Mouse (Mus musculus) MEL (cell line): ENCODE data around the gene Mfsd9. TPM values are rescaled to one million over a fixed set of nuclear protein-coding genes. Genes with fewer than 3 reads are reported as not detected.

Experiments
- DNase-seq: peaks from one replicate; pipeline ENCODE4 v3.0.0; 2011; ENCODE audit warnings: low read depth, low spot score
- H3K27ac ChIP-seq: 2 replicates; pipeline ENCODE4 v1.5.1; 2012; ENCODE audit warnings: low read depth, mild to moderate bottlenecking, control low read depth, low read length, moderate library complexity; ENCODE audit not compliant: control insufficient read depth
- H3K27me3 ChIP-seq, 2 experiments: fragments of 150-350 bp in 1 of 2; sonication (generic) in 1 of 2; 2 replicates each; pipeline ENCODE4 v1.6.1; 2012; ENCODE audit warnings: low read length in 2 of 2, mild to moderate bottlenecking in 2 of 2, improper control_type of control experiment in 1 of 2, moderate library complexity in 1 of 2; ENCODE audit not compliant: insufficient read depth in 2 of 2, control insufficient read depth in 1 of 2
- H3K36me3 ChIP-seq, 2 experiments: 2 replicates each; pipeline ENCODE4 v1.6.1; 2012 to 2014; ENCODE audit warnings: low read length in 2 of 2, improper control_type of control experiment in 1 of 2, inconsistent platforms in 1 of 2, mild to moderate bottlenecking in 1 of 2; ENCODE audit not compliant: insufficient read depth in 2 of 2, control insufficient read depth in 1 of 2
- H3K4me1 ChIP-seq, 2 experiments: fragments of 150-350 bp in 1 of 2; sonication (generic) in 1 of 2; 2 replicates each; pipeline ENCODE4 v1.6.1; 2012; ENCODE audit warnings: low read length in 2 of 2, improper control_type of control experiment in 1 of 2, mild to moderate bottlenecking in 1 of 2; ENCODE audit not compliant: insufficient read depth in 2 of 2, control insufficient read depth in 1 of 2
- H3K4me3 ChIP-seq, 2 experiments: fragments of 150-350 bp in 1 of 2; sonication (generic) in 1 of 2; 2 replicates each; pipeline ENCODE4 v1.5.1; 2012; ENCODE audit warnings: low read depth in 2 of 2, low read length in 2 of 2, mild to moderate bottlenecking in 2 of 2, moderate library complexity in 2 of 2, control low read depth in 1 of 2, improper control_type of control experiment in 1 of 2; ENCODE audit not compliant: control insufficient read depth in 1 of 2, insufficient read depth in 1 of 2
- H3K79me2 ChIP-seq: 2 replicates; pipeline ENCODE4 v1.6.1; 2012; ENCODE audit warnings: mild to moderate bottlenecking, low read length, moderate library complexity; ENCODE audit not compliant: control insufficient read depth, poor library complexity, insufficient read depth
- H3K9ac ChIP-seq: 2 replicates; pipeline ENCODE4 v1.6.1; 2012; ENCODE audit warnings: low read depth, mild to moderate bottlenecking, control low read depth, low read length, moderate library complexity; ENCODE audit not compliant: control insufficient read depth, poor library complexity, severe bottlenecking
- H3K9me3 ChIP-seq: fragments of 150-350 bp; sonication (generic); replicated peaks from 2 replicates; pipeline ENCODE4 v1.6.1; 2012; ENCODE audit warnings: mild to moderate bottlenecking, low read length, improper control_type of control experiment, moderate library complexity; ENCODE audit not compliant: insufficient read depth
- BHLHE40 ChIP-seq: IDR thresholded peaks from 2 replicates; pipeline ENCODE4 v1.6.1; 2012; ENCODE audit warnings: low read depth, mild to moderate bottlenecking, inconsistent platforms, low read length, improper control_type of control experiment, borderline replicate concordance
- E2F4 ChIP-seq: IDR thresholded peaks from 2 replicates; pipeline ENCODE4 v1.6.1; 2011; ENCODE audit warnings: low read depth, low read length, improper control_type of control experiment, borderline replicate concordance
- ELF1 ChIP-seq: IDR thresholded peaks from 2 replicates; pipeline ENCODE4 v1.6.1; 2014; ENCODE audit warnings: low read depth, mild to moderate bottlenecking, inconsistent platforms, low read length, improper control_type of control experiment, moderate library complexity
- EP300 ChIP-seq, 2 experiments: IDR thresholded peaks; 2 replicates each; pipeline ENCODE4 v1.6.1; 2011; ENCODE audit warnings: improper control_type of control experiment in 2 of 2, low read length in 2 of 2, low read depth in 1 of 2, mild to moderate bottlenecking in 1 of 2
- GABPA ChIP-seq: IDR thresholded peaks from 2 replicates; pipeline ENCODE4 v1.6.1; 2012; ENCODE audit warnings: low read depth, mild to moderate bottlenecking, inconsistent platforms, low read length, improper control_type of control experiment, moderate library complexity
- JUND ChIP-seq: IDR thresholded peaks from 2 replicates; pipeline ENCODE4 v1.6.1; 2011; ENCODE audit warnings: low read depth, mild to moderate bottlenecking, improper control_type of control experiment, low read length
- KAT2A ChIP-seq: conservative IDR thresholded peaks from 2 replicates; pipeline ENCODE4 v1.6.1; 2012; ENCODE audit warnings: low read depth, low read length, improper control_type of control experiment, inconsistent platforms
- MAX ChIP-seq: IDR thresholded peaks from 2 replicates; pipeline ENCODE4 v1.6.1; 2011; ENCODE audit warnings: low read length, improper control_type of control experiment
- MAZ ChIP-seq: IDR thresholded peaks from 2 replicates; pipeline ENCODE4 v1.6.1; 2012; ENCODE audit warnings: low read depth, mild to moderate bottlenecking, inconsistent platforms, low read length, improper control_type of control experiment
- MYC ChIP-seq: IDR thresholded peaks from 2 replicates; pipeline ENCODE4 v1.6.1; 2011; ENCODE audit warnings: low read depth, mild to moderate bottlenecking, low read length, improper control_type of control experiment, moderate library complexity
- NRF1 ChIP-seq: IDR thresholded peaks from 2 replicates; pipeline ENCODE4 v1.6.1; 2014; ENCODE audit warnings: low read depth, mild to moderate bottlenecking, inconsistent platforms, low read length, improper control_type of control experiment, moderate library complexity; ENCODE audit not compliant: poor library complexity, insufficient read depth, severe bottlenecking
- POLR2A ChIP-seq, 2 experiments: IDR thresholded peaks; 2 replicates each; pipeline ENCODE4 v1.6.1; 2011 to 2012; ENCODE audit warnings: low read length in 2 of 2, mild to moderate bottlenecking in 2 of 2, control low read depth in 1 of 2, improper control_type of control experiment in 1 of 2, low read depth in 1 of 2, moderate library complexity in 1 of 2; ENCODE audit not compliant: control insufficient read depth in 1 of 2, insufficient read depth in 1 of 2, poor library complexity in 1 of 2
- POLR2AphosphoS5 ChIP-seq: IDR thresholded peaks from 2 replicates; pipeline ENCODE4 v1.6.1; 2012; ENCODE audit warnings: low read depth, borderline replicate concordance, mild to moderate bottlenecking, inconsistent platforms, low read length, moderate library complexity, mixed read lengths
- RAD21 ChIP-seq: IDR thresholded peaks from 2 replicates; pipeline ENCODE4 v1.6.1; 2011; ENCODE audit warnings: mild to moderate bottlenecking, low read depth, low read length, improper control_type of control experiment
- RCOR1 ChIP-seq: IDR thresholded peaks from 2 replicates; pipeline ENCODE4 v1.6.1; 2012; ENCODE audit warnings: low read depth, mild to moderate bottlenecking, inconsistent platforms, low read length, improper control_type of control experiment
- SMC3 ChIP-seq: IDR thresholded peaks from 2 replicates; pipeline ENCODE4 v1.6.1; 2011; ENCODE audit warnings: low read depth, low read length, improper control_type of control experiment
- TCF12 ChIP-seq: IDR thresholded peaks from 2 replicates; pipeline ENCODE4 v1.6.1; 2014; ENCODE audit warnings: low read depth, mild to moderate bottlenecking, inconsistent platforms, low read length, improper control_type of control experiment, moderate library complexity
- USF1 ChIP-seq: IDR thresholded peaks from 2 replicates; pipeline ENCODE4 v1.6.1; 2014; ENCODE audit warnings: low read depth, mild to moderate bottlenecking, inconsistent platforms, low read length, improper control_type of control experiment, moderate library complexity
- ZC3H11A ChIP-seq: IDR thresholded peaks from 2 replicates; pipeline ENCODE4 v1.6.1; 2012; ENCODE audit warnings: low read depth, mild to moderate bottlenecking, inconsistent platforms, low read length, improper control_type of control experiment
- ZKSCAN1 ChIP-seq: IDR thresholded peaks from 2 replicates; pipeline ENCODE4 v1.6.1; 2012; ENCODE audit warnings: low read depth, mild to moderate bottlenecking, inconsistent platforms, low read length, improper control_type of control experiment, moderate library complexity
- ZMIZ1 ChIP-seq: IDR thresholded peaks from 2 replicates; pipeline ENCODE4 v1.6.1; 2012; ENCODE audit warnings: low read depth, mild to moderate bottlenecking, inconsistent platforms, low read length, improper control_type of control experiment, moderate library complexity
- ZNF384 ChIP-seq: IDR thresholded peaks from 2 replicates; pipeline ENCODE4 v1.6.1; 2012; ENCODE audit warnings: low read depth, mild to moderate bottlenecking, inconsistent platforms, low read length, improper control_type of control experiment
- polyA plus RNA-seq, 2 experiments: library from polyadenylated mRNA; stranded (reverse) in 1 of 2; unstranded in 1 of 2; fragments of >175 nt in 1 of 2; fragments of >200 nt in 1 of 2; gene quantifications; 2 replicates each; pipeline versions ENCODE4 v1.2.1 to v1.2.4; 2012; ENCODE audit warnings: low replicate concordance in 2 of 2, low read depth in 1 of 2; ENCODE audit not compliant: insufficient read length in 2 of 2, insufficient read depth in 1 of 2, missing spikeins in 1 of 2
- total RNA-seq: library from RNA; depleted of rRNA; stranded (reverse); fragments of 300-350 nt; gene quantifications from 2 replicates; pipeline ENCODE4 v1.2.3, GENCODE M21; 2012

The Mfsd9 gene
- total and polyA plus RNA-seq, 3 experiments: 1.0 to 1.4 TPM; not detected in 1

GRCm38 (mm10) chr1:40776102-40776501 lies 14.4 kb downstream of the Mfsd9 start:
- H3K27me3 ChIP-seq: no peaks in the 10 kb centered on the region
- no peaks in the 10 kb centered on the region for H3K36me3 ChIP-seq
- no peak overlapping the region for H3K9ac ChIP-seq
- H3K4me1 ChIP-seq: peaks cover 0 to 3% of the 10 kb centered on the region in 2 experiments; a peak in 1 of 4 replicates
- no peaks in the 10 kb centered on the region for H3K9me3 ChIP-seq
- H3K79me2 ChIP-seq: no peaks in the 10 kb centered on the region
- TF ChIP-seq POLR2AphosphoS5 (no peak), POLR2A (IDR thresholded peaks at IDR 0.05; ENCODE audit: control insufficient read depth in 1 of 2, insufficient read depth in 1 of 2, low read depth in 1 of 2, low read length in 2 of 2, poor library complexity in 1 of 2) (no peak), MAZ (no peak), KAT2A (no peak), ELF1 (no peak), ZMIZ1 (no peak), SMC3 (no peak), RAD21 (no peak), TCF12 (no peak), NRF1 (no peak), E2F4 (no peak), ZKSCAN1 (no peak), BHLHE40 (no peak), GABPA (no peak), EP300 (IDR thresholded peaks at IDR 0.05; ENCODE audit: low read depth in 1 of 2, low read length in 2 of 2) (no peak), MAX (no peak)
- no peak overlapping the region for H3K27ac ChIP-seq
- no peak for DNase-seq
- H3K4me3 ChIP-seq: no peak overlapping the region

- H3K36me3 ChIP-seq: no peaks in the 10 kb centered on the region
- H3K4me1 ChIP-seq: peaks cover 0 to 3% of the 10 kb centered on the region in 2 experiments; a peak in 1 of 4 replicates
- no peak for DNase-seq
- no peaks in the 10 kb centered on the region for H3K27me3 ChIP-seq
- no peaks in the 10 kb centered on the region for H3K79me2 ChIP-seq
- H3K4me3 ChIP-seq: no peak overlapping the region
- no peaks in the 10 kb centered on the region for H3K9me3 ChIP-seq
- H3K9ac ChIP-seq: no peak overlapping the region
- no peak overlapping the region for H3K27ac ChIP-seq
- no peak for TF ChIP-seq ZC3H11A
- no peak for TF ChIP-seq RAD21
- no peak for TF ChIP-seq MAX
- TF ChIP-seq KAT2A: no peak
- TF ChIP-seq MYC: no peak
- no peak for TF ChIP-seq USF1
- no peak for TF ChIP-seq RCOR1
- TF ChIP-seq ZNF384: no peak
- no peak for TF ChIP-seq JUND
- TF ChIP-seq GABPA: no peak
These were observed 16.4 kb downstream of the Mfsd9 start for GRCm38 (mm10) chr1:40774040-40774439.
